Mouse (Mus musculus) adrenal gland, postnatal 25 days (tissue): ENCODE data around the gene Cdt1. TPM values are rescaled to one million over a fixed set of nuclear protein-coding genes. Genes with fewer than 3 reads are reported as not detected.

Experiments
- DNase-seq: peaks from one replicate; pipeline ENCODE4 v3.0.0; 2021; ENCODE audit warnings: mixed read lengths
- total RNA-seq: library from RNA; stranded (reverse); gene quantifications from 2 replicates; pipeline ENCODE4 v1.2.3, GENCODE M21; 2021

Gene Cdt1
- total RNA-seq, 1 experiment from 2014 or later: 12.5 TPM

- no peak for DNase-seq
These were observed 6.9 kb downstream of the Cdt1 start for GRCm38 (mm10) chr8:122574667-122575251.

- DNase-seq: no peak
These were observed 7.5 kb downstream of the Cdt1 start for GRCm38 (mm10) chr8:122575286-122575685.

GRCm38 (mm10) chr8:122575735-122576647, 8.2 kb downstream of the Cdt1 start:
- DNase-seq: no peak

- peak; percentile 95 for DNase-seq
These were observed 8.8 kb downstream of the Cdt1 start, which contains the start of gene Aprt for GRCm38 (mm10) chr8:122576648-122577022. TSS of gene Aprt (minus strand) at chr8:122576909.

- no peak for DNase-seq
These were observed 9.3 kb downstream of the Cdt1 start for GRCm38 (mm10) chr8:122577116-122577515.

GRCm38 (mm10) chr8:122579196-122579595, 11.4 kb downstream of the Cdt1 start:
- DNase-seq: no peak

- no peak for DNase-seq
These were observed 13.1 kb downstream of the Cdt1 start for GRCm38 (mm10) chr8:122580926-122581325.

- DNase-seq: no peak
These were observed 17.2 kb downstream of the Cdt1 start for GRCm38 (mm10) chr8:122584981-122585380.

- DNase-seq: no peak
These were observed 17.6 kb downstream of the Cdt1 start for GRCm38 (mm10) chr8:122585411-122585891.

GRCm38 (mm10) chr8:122586171-122586570, 18.4 kb downstream of the Cdt1 start:
- DNase-seq: no peak

GRCm38 (mm10) chr8:122586749-122587148, 18.9 kb downstream of the Cdt1 start:
- no peak for DNase-seq

- DNase-seq: no peak
These were observed 25.4 kb downstream of the Cdt1 start for GRCm38 (mm10) chr8:122593240-122593639.

- DNase-seq: no peak
These were observed 26.1 kb downstream of the Cdt1 start for GRCm38 (mm10) chr8:122593783-122594507.

GRCm38 (mm10) chr8:122596031-122596430, 28.2 kb downstream of the Cdt1 start:
- no peak for DNase-seq

GRCm38 (mm10) chr8:122600666-122601065, 32.9 kb downstream of the Cdt1 start:
- no peak for DNase-seq

- no peak for DNase-seq
These were observed 36.8 kb downstream of the Cdt1 start for GRCm38 (mm10) chr8:122604640-122605039.

- no peak for DNase-seq
These were observed 37.6 kb downstream of the Cdt1 start for GRCm38 (mm10) chr8:122605367-122605766.

GRCm38 (mm10) chr8:122606810-122607209, 39.0 kb downstream of the Cdt1 start:
- no peak for DNase-seq

- DNase-seq: no peak
These were observed 42.4 kb downstream of the Cdt1 start for GRCm38 (mm10) chr8:122610209-122610608.

GRCm38 (mm10) chr8:122610612-122611277, 42.9 kb downstream of the Cdt1 start:
- no peak for DNase-seq

GRCm38 (mm10) chr8:122611295-122612133, 43.7 kb downstream of the Cdt1 start, which contains the start of the genes Galns and Trappc2l:
TSS of gene Galns (minus strand) at chr8:122611463.
TSS of gene Trappc2l (plus strand) at chr8:122611640.
- peak; percentile 93 for DNase-seq
